Comparison of ENCODE assay signal across 30 mouse cellular contexts in genomic region chr1:139336997-139337396, GRCm38 (mm10). TPM values are rescaled to one million over a fixed set of nuclear protein-coding genes. Genes with fewer than 3 reads are reported as not detected.
"Had no signal": no experiment of that assay in that cellular context is flagged by ENCODE, and none has a peak within 500 bp of the region (broad histone marks: within the 10 kb centered on the region; RNA-seq: fewer than 3 reads in every experiment).

No protein-coding gene starts in this region.

- ATAC-seq: intestine, embryonic 16.5 days; liver, embryonic 12.5 days had no signal

- H3K9me3 ChIP-seq: heart, embryonic 13.5 days; heart, embryonic 15.5 days; kidney, embryonic 15.5 days; limb, embryonic 13.5 days; limb, embryonic 15.5 days; liver, embryonic 12.5 days had no signal

- H3K4me1 ChIP-seq: heart, embryonic 13.5 days; heart, embryonic 15.5 days; kidney, embryonic 15.5 days; limb, embryonic 13.5 days; limb, embryonic 15.5 days; liver, embryonic 12.5 days had no signal

- H3K9ac ChIP-seq: heart, embryonic 13.5 days; heart, embryonic 15.5 days; kidney, embryonic 15.5 days; limb, embryonic 13.5 days; limb, embryonic 15.5 days; liver, embryonic 12.5 days; liver, embryonic 14.5 days had no signal

- H3K4me3 ChIP-seq: heart, adult 2 months; heart, embryonic 13.5 days; heart, embryonic 15.5 days; kidney, embryonic 15.5 days; limb, embryonic 13.5 days; limb, embryonic 15.5 days; liver, embryonic 12.5 days had no signal

- H3K27me3 ChIP-seq: heart, embryonic 13.5 days; heart, embryonic 15.5 days; limb, embryonic 13.5 days; limb, embryonic 15.5 days; liver, embryonic 12.5 days had no signal

- H3K36me3 ChIP-seq: heart, embryonic 13.5 days; heart, embryonic 15.5 days; kidney, embryonic 15.5 days; limb, embryonic 13.5 days; limb, embryonic 15.5 days; liver, embryonic 12.5 days had no signal

- H3K27ac ChIP-seq: heart, adult 2 months; heart, embryonic 13.5 days; heart, embryonic 15.5 days; kidney, embryonic 15.5 days; kidney, postnatal 0 days; limb, embryonic 13.5 days; limb, embryonic 15.5 days; liver, embryonic 12.5 days; liver, embryonic 14.5 days had no signal

- DNase-seq: gastrocnemius, postnatal 14 days; gastrocnemius, postnatal 36 days; heart, adult 11 months; heart, adult 2 months; heart, postnatal 14 days; heart, postnatal 36 days; kidney, adult 11 months; kidney, adult 2 months; kidney, adult 9 months; kidney, postnatal 14 days; kidney, postnatal 36 days; layer of hippocampus, adult 9-11 months; layer of hippocampus, postnatal 36 days; left cerebral cortex, postnatal 4 days had no signal

- H3K4me2 ChIP-seq: heart, embryonic 11.5 days; heart, embryonic 13.5 days; heart, embryonic 15.5 days; kidney, embryonic 15.5 days; limb, embryonic 13.5 days; limb, embryonic 15.5 days; liver, embryonic 12.5 days had no signal

RNA-seq across cellular contexts. Expression of gene Crb1, which starts 39.9 kb away (rescaled TPM):
- total RNA-seq: gastrocnemius, adult 8-10 months; gastrocnemius, postnatal 14 days; gastrocnemius, postnatal 36 days; hematopoietic stem cell, adult 5-6 weeks; liver, adult 2 months had no signal
- polyA plus RNA-seq: gonadal fat pad, adult 2 months; large intestine, adult 2 months; limb, embryonic 15.5 days; liver, adult 2 months; liver, embryonic 14.5 days; liver, embryonic 16.5 days had no signal
